Mouse (Mus musculus): ENCODE data around the gene Ttc28. TPM values are rescaled to one million over a fixed set of nuclear protein-coding genes. Genes with fewer than 3 reads are reported as not detected.
A peak's percentile ranks its signal among the peaks of the same experiment; 100 is the strongest.
"Not testable (repeated sequence)": the region's sequence is repeated elsewhere in the genome, so short reads cannot be mapped to it uniquely, and the experiment has no call there.

Ttc28 gene
- polyA plus RNA-seq, 1 experiment = 16.3 TPM

DNA sequence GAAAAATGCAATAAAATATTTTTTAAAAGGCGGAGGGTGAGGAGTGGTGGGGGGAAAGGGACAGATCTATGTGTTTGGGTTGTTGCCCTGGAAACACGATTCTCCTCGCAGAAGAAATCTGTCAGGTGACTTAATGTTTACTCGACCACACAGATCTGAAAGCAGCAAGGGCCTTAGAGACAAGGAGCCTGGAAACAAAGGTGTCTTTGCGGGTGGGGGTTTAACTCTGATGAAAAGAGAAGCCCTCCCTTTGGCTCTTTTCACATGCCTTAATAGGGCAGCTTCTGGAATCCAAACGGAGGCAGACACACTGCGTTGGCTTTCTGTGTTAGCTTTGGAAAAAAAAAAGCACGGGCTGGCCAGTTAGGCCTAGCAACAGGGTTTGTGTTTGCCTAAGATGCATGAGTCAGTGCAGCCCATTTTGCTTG, 10.3 kb upstream of the Ttc28 start:
- Histone ChIP-seq H3K4me1 (ENCODE audit: control insufficient read depth, insufficient read depth, insufficient read length, low read length) (peaks cover 2% of the 10 kb centered on the region; the same call in 1 of the 2 replicates), H3K4me3 (ENCODE audit: insufficient read depth, low read depth, low read length) (no peak overlapping the region), H3K27ac (replicated peaks; ENCODE audit: low read depth, low read length) (no peak overlapping the region)

DNA sequence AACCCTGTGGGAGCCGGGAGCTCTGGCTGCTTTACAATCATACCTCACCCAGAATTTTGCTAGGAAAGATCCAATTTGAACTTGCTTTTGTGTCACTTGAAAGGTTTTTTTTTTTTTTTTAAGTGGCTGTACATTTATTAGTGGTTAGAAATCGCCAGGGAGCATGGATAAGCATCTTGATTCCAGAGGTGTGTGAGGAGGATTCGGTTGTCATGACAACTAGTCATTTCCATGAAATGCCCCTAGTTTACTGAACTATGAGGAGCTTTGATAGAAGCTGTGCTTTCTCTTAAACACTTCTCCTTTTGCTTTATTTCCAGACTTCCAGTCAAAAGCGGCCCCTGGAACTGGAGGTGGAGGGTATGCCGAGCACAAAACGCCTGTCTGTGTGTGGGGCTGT, 6.4 kb upstream of the Ttc28 start:
- H3K4me3 ChIP-seq (ENCODE audit: insufficient read depth, low read depth, low read length) = no peak overlapping the region
- no peaks in the 10 kb centered on the region for H3K4me1 ChIP-seq (ENCODE audit: control insufficient read depth, insufficient read depth, insufficient read length, low read length)
- H3K27ac ChIP-seq (replicated peaks; ENCODE audit: low read depth, low read length) = no peak overlapping the region

DNA sequence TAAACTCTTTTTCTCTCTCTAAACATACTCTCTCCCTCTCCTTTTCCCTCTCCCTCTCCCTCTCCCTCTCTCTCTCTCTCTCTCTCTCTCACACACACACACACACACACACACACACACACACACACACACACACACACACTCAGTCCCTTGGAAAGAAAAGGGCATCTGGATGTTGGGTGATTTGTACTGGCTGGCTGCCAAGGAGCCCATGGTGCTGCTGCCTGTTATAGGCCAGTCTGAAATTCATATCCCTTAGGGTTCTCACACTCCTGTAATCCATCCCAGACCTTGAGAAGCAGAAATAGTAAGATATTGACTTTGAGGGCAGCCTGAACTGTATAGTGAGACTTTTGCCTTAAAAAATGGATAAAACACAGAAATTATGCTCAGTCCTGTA, 4.9 kb upstream of the Ttc28 start:
- Histone ChIP-seq H3K27ac (replicated peaks; ENCODE audit: low read depth, low read length) (no peak overlapping the region), H3K4me3 (ENCODE audit: insufficient read depth, low read depth, low read length) (no peak overlapping the region), H3K4me1 (ENCODE audit: control insufficient read depth, insufficient read depth, insufficient read length, low read length) (no peaks in the 10 kb centered on the region)

DNA sequence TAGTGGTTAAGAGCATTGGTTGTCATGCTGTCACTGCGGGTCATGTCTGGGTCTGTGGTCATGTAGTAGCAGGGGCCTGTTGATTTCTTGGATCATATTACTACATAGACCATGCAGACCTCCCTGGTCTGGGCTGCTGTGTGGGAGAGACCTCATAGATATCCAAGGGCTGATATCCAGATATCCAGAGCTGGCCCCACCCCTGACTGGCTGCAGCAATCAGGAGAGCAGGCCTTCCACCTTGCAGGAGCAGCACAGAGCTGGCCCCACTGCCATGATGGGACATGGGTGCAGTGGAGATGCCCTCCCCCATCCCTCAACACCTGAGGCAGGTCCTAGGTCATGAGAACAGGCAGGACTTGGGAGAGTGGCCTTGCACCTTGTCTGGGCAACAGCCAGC, 4.3 kb upstream of the Ttc28 start:
- no peaks in the 10 kb centered on the region for H3K4me1 ChIP-seq (ENCODE audit: control insufficient read depth, insufficient read depth, insufficient read length, low read length)
- H3K27ac ChIP-seq (replicated peaks; ENCODE audit: low read depth, low read length) = no peak overlapping the region
- no peak overlapping the region for H3K4me3 ChIP-seq (ENCODE audit: insufficient read depth, low read depth, low read length)

DNA sequence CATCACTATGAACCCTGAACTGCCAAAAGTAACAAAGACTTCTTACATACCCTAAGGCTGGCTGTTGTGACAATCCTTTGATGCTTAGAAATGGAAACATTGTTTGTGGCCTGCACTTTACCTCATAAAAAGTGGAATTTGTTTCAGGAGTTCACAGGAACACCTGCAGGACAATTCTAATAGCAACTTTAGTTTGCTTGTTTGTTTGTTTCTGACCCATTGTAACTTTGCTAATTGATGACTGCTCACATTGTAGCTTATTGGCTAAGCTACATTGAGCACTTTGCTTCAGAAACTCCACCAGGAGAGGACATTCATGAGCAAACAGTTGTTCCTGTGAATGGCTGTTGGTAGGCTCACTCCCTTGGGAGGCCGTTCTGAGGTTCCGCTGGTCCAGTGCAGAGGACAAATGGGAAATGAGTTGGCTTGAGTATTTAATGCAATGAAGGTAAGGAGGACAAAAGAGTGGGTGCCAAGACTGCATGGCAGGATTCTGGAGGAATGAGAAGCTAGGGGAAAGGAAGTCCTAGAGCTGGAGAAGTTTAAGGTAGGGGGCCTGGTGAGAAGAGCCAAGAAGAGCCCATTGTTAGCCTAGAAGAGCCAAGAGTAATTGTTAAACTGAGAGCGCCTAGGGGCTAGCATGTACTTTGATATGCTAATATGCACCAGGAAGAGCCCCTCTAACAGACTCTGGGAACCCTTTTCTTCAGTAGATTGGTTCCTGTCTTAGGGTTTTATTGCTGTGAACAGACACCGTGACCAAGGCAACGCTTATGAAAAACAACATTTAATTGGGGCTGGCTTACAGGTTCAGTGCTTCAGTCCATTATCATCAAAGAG, 1.7 kb upstream of the Ttc28 start:
- Histone ChIP-seq H3K4me3 (ENCODE audit: insufficient read depth, low read depth, low read length) (no peak overlapping the region), H3K4me1 (ENCODE audit: control insufficient read depth, insufficient read depth, insufficient read length, low read length) (no peaks in the 10 kb centered on the region), H3K27ac (replicated peaks; ENCODE audit: low read depth, low read length) (no peak overlapping the region)

DNA sequence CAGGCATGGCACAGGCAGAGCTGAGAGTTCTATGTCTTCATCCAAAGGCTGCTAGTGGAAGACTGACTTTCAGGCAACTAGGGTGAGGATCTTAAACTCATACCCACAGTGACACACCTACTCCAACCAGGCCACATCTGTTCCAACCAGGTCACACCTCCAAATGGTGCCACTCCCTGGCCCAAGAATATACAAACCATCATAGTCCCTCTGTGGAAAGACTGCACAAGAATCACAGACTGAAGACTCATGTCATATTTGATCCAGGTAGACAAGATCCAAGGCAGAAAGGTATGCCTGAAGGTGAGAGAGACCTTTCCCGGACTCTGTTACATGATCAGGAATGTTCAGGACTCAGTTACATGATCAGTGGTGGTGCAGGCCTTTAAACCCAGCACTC, 1.1 kb upstream of the Ttc28 start:
- not testable (repeated sequence) for H3K4me1 ChIP-seq (ENCODE audit: control insufficient read depth, insufficient read depth, insufficient read length, low read length); H3K4me3 ChIP-seq (ENCODE audit: insufficient read depth, low read depth, low read length)

DNA sequence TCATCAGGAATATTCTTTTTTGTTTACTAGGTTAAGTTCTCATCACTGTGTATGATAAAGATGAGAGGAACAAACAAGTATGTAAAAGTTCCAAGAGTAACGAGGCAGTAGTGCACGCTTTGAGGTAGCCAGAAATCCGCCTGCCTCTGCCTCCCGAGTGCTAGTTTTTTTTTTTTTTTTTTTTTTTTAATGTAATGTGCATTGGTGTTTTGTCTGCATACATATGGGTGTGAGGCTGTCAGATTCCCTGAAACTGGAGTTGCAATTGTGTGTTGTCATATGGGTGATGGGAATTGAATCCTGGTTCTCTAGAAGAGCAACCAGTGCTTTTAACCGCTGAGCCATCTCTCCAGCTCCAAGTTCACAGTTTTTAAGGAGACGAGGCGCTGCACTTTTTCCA, 561 bp upstream of the Ttc28 start:
- Histone ChIP-seq H3K4me3 (ENCODE audit: insufficient read depth, low read depth, low read length) (peak overlapping the region; percentile 93), H3K27ac (replicated peaks; ENCODE audit: low read depth, low read length) (peak overlapping the region; percentile 59; the same call in 1 of the 2 replicates), H3K4me1 (ENCODE audit: control insufficient read depth, insufficient read depth, insufficient read length, low read length) (no peaks in the 10 kb centered on the region)

More for the DNA sequence above, 1.1 kb upstream of the Ttc28 start:
- H3K27ac ChIP-seq (replicated peaks; ENCODE audit: low read depth, low read length) = not testable (repeated sequence)

DNA sequence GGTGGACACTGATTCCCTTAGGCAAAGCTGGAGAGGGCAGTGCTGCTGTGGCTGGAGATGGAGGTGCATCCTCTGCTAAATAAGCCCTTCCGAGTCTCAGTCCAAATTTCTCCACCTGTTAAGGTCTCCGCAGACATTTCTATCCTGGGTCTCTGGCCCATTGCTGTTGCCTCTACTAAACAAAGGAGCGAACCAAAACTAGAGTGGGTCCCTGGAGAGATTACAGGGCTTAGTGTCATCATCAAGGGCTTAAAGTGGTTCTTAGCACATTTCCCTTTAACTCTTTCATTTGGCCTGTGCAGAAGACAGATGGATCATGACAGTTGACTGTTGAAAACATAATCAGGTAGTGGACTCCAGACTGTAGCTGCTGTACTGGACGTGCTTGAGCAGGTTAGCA, 9.0 kb downstream of the Ttc28 start:
- Histone ChIP-seq H3K27ac (replicated peaks; ENCODE audit: low read depth, low read length) (no peak overlapping the region), H3K4me3 (ENCODE audit: insufficient read depth, low read depth, low read length) (no peak overlapping the region), H3K4me1 (ENCODE audit: control insufficient read depth, insufficient read depth, insufficient read length, low read length) (no peaks in the 10 kb centered on the region)

DNA sequence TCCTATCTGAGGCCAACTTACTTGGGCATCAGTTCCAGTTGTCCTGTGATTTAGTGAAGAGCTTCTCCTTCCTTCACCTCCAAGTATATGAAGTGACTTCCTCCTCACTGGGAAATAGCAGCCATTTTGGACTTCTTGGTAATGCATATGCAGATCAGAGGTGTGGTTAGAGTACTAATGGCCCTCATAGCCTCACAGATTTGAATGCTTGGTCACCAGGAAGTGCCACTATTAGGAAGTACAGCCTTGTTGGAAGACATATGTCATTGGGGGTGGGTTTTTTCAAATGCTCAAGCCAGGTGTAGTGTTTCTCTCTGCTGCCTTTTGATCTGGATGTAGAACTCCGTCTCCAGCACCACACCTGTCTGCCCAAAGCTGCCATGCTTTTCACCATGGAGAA, 10.3 kb downstream of the Ttc28 start:
- no peaks in the 10 kb centered on the region for H3K4me1 ChIP-seq (ENCODE audit: control insufficient read depth, insufficient read depth, insufficient read length, low read length)
- H3K27ac ChIP-seq (replicated peaks; ENCODE audit: low read depth, low read length) = no peak overlapping the region
- H3K4me3 ChIP-seq (ENCODE audit: insufficient read depth, low read depth, low read length) = no peak overlapping the region

DNA sequence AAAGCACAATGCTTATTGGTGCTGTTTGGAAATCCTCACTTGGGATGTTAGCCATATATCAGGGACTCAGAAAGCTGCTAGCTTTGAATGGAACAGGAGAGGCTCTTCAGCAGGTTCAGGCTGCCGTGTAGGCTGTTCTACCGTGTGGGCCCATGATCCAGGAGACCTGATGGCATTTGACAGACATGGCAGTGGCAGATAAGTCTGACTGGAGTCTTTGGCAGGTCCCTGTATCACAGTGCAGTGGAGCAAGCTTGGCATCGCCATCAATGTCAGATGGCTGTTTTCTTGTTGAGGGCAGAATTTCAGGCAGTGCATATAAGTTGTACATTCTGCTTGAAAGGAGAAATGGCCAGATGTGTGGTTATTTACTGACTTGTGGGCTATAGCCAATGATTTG, 11.0 kb downstream of the Ttc28 start:
- no peaks in the 10 kb centered on the region for H3K4me1 ChIP-seq (ENCODE audit: control insufficient read depth, insufficient read depth, insufficient read length, low read length)
- H3K4me3 ChIP-seq (ENCODE audit: insufficient read depth, low read depth, low read length) = no peak overlapping the region
- H3K27ac ChIP-seq (replicated peaks; ENCODE audit: low read depth, low read length) = no peak overlapping the region

DNA sequence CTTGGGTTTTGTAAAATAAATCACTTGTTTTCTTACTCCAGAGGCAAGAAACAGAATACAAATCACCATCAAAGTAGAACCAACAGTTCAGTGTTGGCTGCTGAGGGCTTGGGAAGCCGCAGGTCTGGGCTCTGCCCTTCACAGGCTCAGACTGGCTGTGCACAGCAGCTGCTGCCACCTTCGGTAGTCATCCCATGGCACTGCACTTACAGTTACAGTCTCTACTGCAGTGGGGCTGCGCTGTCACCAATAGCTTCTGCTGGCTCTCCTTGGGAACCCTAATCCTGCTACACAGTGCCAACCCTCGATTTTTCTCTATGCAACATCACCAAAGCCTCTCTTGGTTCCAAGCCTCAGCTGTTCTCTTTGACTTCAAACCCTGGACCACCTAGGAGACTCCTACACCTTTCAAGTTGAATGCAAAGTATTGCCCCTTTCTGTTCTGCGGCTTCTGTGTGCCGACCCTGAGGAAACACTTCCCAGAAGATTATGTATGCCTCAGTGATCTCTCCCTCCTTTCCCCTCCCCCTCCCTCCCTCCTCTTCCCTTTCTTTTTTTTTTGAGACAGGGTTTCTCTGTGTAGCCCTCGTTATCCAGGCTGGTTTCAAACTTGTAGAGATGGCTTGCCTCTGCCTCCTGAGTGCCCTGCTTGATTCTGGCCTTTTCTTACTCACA, 17.6 kb downstream of the Ttc28 start:
- H3K4me3 ChIP-seq (ENCODE audit: insufficient read depth, low read depth, low read length) = no peak overlapping the region
- no peaks in the 10 kb centered on the region for H3K4me1 ChIP-seq (ENCODE audit: control insufficient read depth, insufficient read depth, insufficient read length, low read length)
- H3K27ac ChIP-seq (replicated peaks; ENCODE audit: low read depth, low read length) = no peak overlapping the region

DNA sequence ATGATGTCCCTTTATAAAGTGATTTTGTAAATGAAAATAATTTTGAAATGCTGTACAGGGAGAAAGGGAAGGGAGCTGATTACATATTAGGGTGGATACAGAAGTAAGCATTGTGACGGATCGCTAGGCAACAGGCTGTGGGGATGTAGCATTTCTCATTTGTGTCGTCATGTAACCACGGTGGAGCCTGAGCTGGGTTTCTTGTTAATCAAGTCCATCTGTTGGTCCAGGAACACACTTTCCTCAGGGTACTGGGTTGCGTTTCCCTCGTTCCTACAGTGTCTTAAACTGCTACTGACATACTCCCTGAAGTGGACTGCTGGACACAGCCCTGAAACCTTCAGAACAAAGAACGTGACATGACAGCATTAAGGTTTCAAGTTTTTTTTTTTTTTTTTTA, 18.6 kb downstream of the Ttc28 start:
- H3K4me3 ChIP-seq (ENCODE audit: insufficient read depth, low read depth, low read length) = no peak overlapping the region
- no peaks in the 10 kb centered on the region for H3K4me1 ChIP-seq (ENCODE audit: control insufficient read depth, insufficient read depth, insufficient read length, low read length)
- H3K27ac ChIP-seq (replicated peaks; ENCODE audit: low read depth, low read length) = no peak overlapping the region

DNA sequence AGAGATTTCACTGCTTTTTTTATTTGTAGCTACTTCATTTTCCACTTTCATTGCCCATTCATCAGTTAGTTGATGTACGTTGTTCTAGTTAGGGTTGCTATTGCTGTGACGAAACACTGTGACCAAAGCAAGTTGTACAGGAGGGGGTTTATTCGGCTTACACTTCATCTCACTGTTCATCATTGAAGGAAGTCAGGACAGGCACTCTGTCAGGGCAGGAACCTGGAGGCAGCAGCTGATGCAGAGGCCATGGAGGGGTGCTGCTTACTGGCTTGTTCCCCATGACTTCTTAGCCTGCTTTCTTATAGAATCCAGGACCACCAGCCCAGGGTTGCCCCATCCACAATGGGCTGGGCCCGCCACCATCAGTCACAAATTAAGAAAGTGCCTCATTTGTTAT, 19.2 kb downstream of the Ttc28 start:
- no peaks in the 10 kb centered on the region for H3K4me1 ChIP-seq (ENCODE audit: control insufficient read depth, insufficient read depth, insufficient read length, low read length)
- H3K27ac ChIP-seq (replicated peaks; ENCODE audit: low read depth, low read length) = no peak overlapping the region
- no peak overlapping the region for H3K4me3 ChIP-seq (ENCODE audit: insufficient read depth, low read depth, low read length)

DNA sequence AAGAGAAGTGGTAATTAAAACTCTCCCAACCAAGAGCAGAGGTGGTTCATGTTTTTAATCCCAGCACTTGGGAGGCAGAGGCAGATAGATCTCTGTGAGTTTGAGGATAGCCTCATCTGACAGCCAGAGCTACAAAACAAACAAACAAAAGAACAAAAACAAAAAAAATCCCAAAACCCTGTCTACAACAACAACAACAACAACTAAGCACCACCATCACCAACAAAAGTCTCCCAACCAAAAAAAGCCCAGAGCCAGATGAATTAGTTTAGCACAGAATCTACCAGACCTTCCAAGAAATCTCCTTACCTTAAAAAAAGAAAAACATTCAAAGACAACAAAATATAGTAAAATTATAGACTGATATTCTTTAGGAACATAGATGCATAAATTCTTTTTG, 20.7 kb downstream of the Ttc28 start:
- H3K27ac ChIP-seq (replicated peaks; ENCODE audit: low read depth, low read length) = no peak overlapping the region
- no peak overlapping the region for H3K4me3 ChIP-seq (ENCODE audit: insufficient read depth, low read depth, low read length)
- no peaks in the 10 kb centered on the region for H3K4me1 ChIP-seq (ENCODE audit: control insufficient read depth, insufficient read depth, insufficient read length, low read length)

DNA sequence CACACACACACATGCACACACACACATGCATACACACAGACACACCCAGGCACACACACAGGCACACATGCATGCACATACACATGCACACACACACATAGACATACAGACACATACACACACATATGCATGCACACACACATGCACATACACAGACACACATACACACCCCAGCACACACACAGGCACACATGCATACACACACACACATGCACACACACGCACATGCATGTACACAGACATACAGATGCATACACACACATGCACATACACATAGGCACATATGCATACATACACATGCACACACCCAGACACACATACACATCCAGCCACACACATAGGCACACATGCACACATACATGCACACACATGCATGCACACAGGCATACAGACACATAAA, 27.1 kb downstream of the Ttc28 start:
- Histone ChIP-seq H3K27ac (replicated peaks; ENCODE audit: low read depth, low read length) (no peak overlapping the region), H3K4me1 (ENCODE audit: control insufficient read depth, insufficient read depth, insufficient read length, low read length) (peaks cover under 1% of the 10 kb centered on the region; the same call in 1 of the 2 replicates), H3K4me3 (ENCODE audit: insufficient read depth, low read depth, low read length) (no peak overlapping the region)

DNA sequence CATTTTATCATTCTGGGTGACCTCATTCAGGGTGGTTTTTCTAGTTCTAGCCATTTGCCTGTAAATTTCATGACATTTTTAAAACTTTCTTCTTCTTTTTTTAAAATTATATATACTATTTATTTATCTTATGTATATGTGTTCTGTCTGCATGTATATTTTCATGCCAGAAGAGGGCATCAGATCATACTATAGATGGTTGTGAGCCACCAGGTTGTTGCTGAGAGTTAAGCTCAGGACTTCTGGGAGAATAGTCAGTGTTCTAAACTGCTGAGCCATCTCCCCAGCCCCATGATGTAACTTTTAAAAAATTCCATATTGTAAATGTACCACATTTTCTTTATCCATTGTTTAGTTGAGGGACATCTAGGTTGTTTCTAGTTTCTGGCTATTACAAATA, 29.3 kb downstream of the Ttc28 start:
- Histone ChIP-seq H3K4me3 (ENCODE audit: insufficient read depth, low read depth, low read length) (no peak overlapping the region), H3K27ac (replicated peaks; ENCODE audit: low read depth, low read length) (no peak overlapping the region), H3K4me1 (ENCODE audit: control insufficient read depth, insufficient read depth, insufficient read length, low read length) (peaks cover 5% of the 10 kb centered on the region)
